Mouse (Mus musculus) forebrain, postnatal 0 days (tissue): ENCODE results near the gene Ifna14. TPM values are rescaled to one million over a fixed set of nuclear protein-coding genes. Genes with fewer than 3 reads are reported as not detected.
A peak's percentile ranks its signal among the peaks of the same experiment; 100 is the strongest.
"Not testable (repeated sequence)": the region's sequence is repeated elsewhere in the genome, so short reads cannot be mapped to it uniquely, and the experiment has no call there.

ENCODE experiments used
- ATAC-seq: fragments of 200-750 bp; cut with Nextera tagmentation; 2 replicates; pipeline ENCODE4 v1.8.0; 2017; ENCODE audit warnings: mild to moderate bottlenecking, moderate library complexity
- DNase-seq: peaks from one replicate; pipeline ENCODE4 v3.0.0-alpha.2; 2015
- H3K27ac ChIP-seq: fragments of 300-500 bp; sonication (generic); 2 replicates; pipeline ENCODE4 v1.5.1; 2014; ENCODE audit warnings: low read depth, mild to moderate bottlenecking, antibody characterized with exemption, low read length, moderate library complexity, mixed read lengths
- H3K27me3 ChIP-seq: fragments of 300-500 bp; sonication (generic); 2 replicates; pipeline ENCODE4 v1.6.1; 2014; ENCODE audit warnings: mild to moderate bottlenecking, low read length, mixed read lengths; ENCODE audit not compliant: insufficient read depth
- H3K36me3 ChIP-seq: fragments of 300-500 bp; sonication (generic); 2 replicates; pipeline ENCODE4 v1.6.1; 2014; ENCODE audit warnings: mild to moderate bottlenecking, moderate library complexity; ENCODE audit not compliant: insufficient read depth
- H3K4me1 ChIP-seq: fragments of 300-500 bp; sonication (generic); 2 replicates; pipeline ENCODE4 v1.6.1; 2014; ENCODE audit warnings: antibody characterized with exemption; ENCODE audit not compliant: insufficient read depth
- H3K4me2 ChIP-seq: fragments of 300-500 bp; sonication (generic); 2 replicates; pipeline ENCODE4 v1.6.1; 2014; ENCODE audit warnings: low read depth, mild to moderate bottlenecking, moderate library complexity
- H3K4me3 ChIP-seq: fragments of 300-500 bp; sonication (generic); 2 replicates; pipeline ENCODE4 v1.5.1; 2014; ENCODE audit warnings: low read depth, low read length, mixed read lengths
- H3K9ac ChIP-seq: fragments of 300-500 bp; sonication (generic); 2 replicates; pipeline ENCODE4 v1.6.1; 2014; ENCODE audit warnings: mild to moderate bottlenecking
- H3K9me3 ChIP-seq: fragments of 300-500 bp; sonication (generic); 2 replicates; pipeline ENCODE4 v1.6.1; 2016; ENCODE audit warnings: low read length
- CTCF ChIP-seq: sonication (generic); IDR thresholded peaks from 2 replicates; pipeline ENCODE4 v1.5.1; 2016; ENCODE audit warnings: antibody characterized with exemption, control low read depth, low read depth
- WGBS: fragments of 180-500 bp; shearing (Covaris S2); extraction: QIAGEN DNeasy Blood & Tissue Kit; methylation state at CpG from one replicate; pipeline ENCODE4 v1.1.7; 2014; 5-methylcytosine and 5-hydroxymethylcytosine counted together
- polyA plus RNA-seq: library from polyadenylated mRNA; unstranded; fragments of >200 nt; fragmentation: Nextera tagmentation; extraction: Ambion mirVana; gene quantifications from 2 replicates; pipeline ENCODE4 v1.2.1, GENCODE M21; 2015
- total RNA-seq: library from RNA; depleted of rRNA; stranded (reverse); fragments of >200 nt; gene quantifications from 2 replicates; pipeline ENCODE4 v1.2.3, GENCODE M21; 2014; rRNA removed

The Ifna14 gene
- total RNA-seq, result not detected in 2 replicates
- polyA plus RNA-seq, result not detected in 2 replicates

DNA sequence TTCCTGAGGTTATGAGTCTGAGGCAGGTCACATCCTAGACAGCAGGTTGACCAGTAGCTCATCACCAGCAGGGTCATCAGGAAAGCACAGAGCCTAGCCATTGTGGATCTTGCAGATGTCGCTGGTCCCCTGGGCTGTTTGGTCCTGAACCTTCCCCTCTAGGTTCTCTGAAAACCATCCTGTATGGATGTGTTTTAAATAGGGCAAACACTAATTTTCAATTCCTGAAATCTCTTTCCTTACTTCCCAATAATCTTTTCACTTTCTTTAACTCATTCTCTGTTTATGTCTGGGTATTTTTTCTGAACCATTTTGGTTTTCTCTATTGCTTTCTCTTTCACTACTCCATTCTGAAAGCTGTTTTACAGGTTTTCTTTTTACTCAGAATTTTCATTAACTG, at the start of gene Ifna14:
TSS of gene Ifna14 (minus strand) at position 101 of the 400 bp plus-strand sequence.
- WGBS, result 90% methylated on average over 1 of the region's 1 CpGs
- H3K9me3 ChIP-seq, result no peaks in the 10 kb centered on the region
- H3K36me3 ChIP-seq, result no peaks in the 10 kb centered on the region
- DNase-seq, result no peak
- H3K4me3 ChIP-seq, result no peak within 1 kb of the TSS
- no peak for TF ChIP-seq CTCF
- H3K27me3 ChIP-seq, result no peaks in the 10 kb centered on the region
- H3K4me2 ChIP-seq, result no peak within 1 kb of the TSS
- ATAC-seq, result no peak
- H3K9ac ChIP-seq, result no peak within 1 kb of the TSS
- no peak within 1 kb of the TSS for H3K27ac ChIP-seq
- no peaks in the 10 kb centered on the region for H3K4me1 ChIP-seq

- H3K4me3 ChIP-seq, result no peak within 1 kb of the TSS
- TF ChIP-seq CTCF, result no peak
Observed at GRCm38 (mm10) chr4:88603276-88603675, 31.7 kb upstream of the Ifna14 start, which contains the start of gene Ifna12. TSS of gene Ifna12 (minus strand) at chr4:88603376.

GRCm38 (mm10) chr4:88592285-88592684, 20.7 kb upstream of the Ifna14 start, which contains the start of gene Ifna9:
TSS of gene Ifna9 (minus strand) at chr4:88592385.
- no peak for ATAC-seq
- H3K4me1 ChIP-seq, result no peaks in the 10 kb centered on the region
- H3K27ac ChIP-seq, result no peak within 1 kb of the TSS
- no peak for TF ChIP-seq CTCF
- no peaks in the 10 kb centered on the region for H3K9me3 ChIP-seq
- DNase-seq, result no peak
- H3K36me3 ChIP-seq, result no peaks in the 10 kb centered on the region
- no peaks in the 10 kb centered on the region for H3K27me3 ChIP-seq
- 95% methylated on average over 1 of the region's 1 CpGs for WGBS
- H3K4me3 ChIP-seq, result no peak within 1 kb of the TSS
- H3K4me2 ChIP-seq, result no peak within 1 kb of the TSS
- no peak within 1 kb of the TSS for H3K9ac ChIP-seq

More at GRCm38 (mm10) chr4:88603276-88603675, 31.7 kb upstream of the Ifna14 start, which contains the start of gene Ifna12:
- H3K9me3 ChIP-seq, result no peaks in the 10 kb centered on the region
- H3K27me3 ChIP-seq, result no peaks in the 10 kb centered on the region
- no peak within 1 kb of the TSS for H3K4me2 ChIP-seq
- ATAC-seq (no peak), DNase-seq (no peak)
- H3K9ac ChIP-seq, result no peak within 1 kb of the TSS
- H3K36me3 ChIP-seq, result no peaks in the 10 kb centered on the region
- H3K27ac ChIP-seq, result no peak within 1 kb of the TSS
- no peaks in the 10 kb centered on the region for H3K4me1 ChIP-seq

- no peaks in the 10 kb centered on the region for H3K27me3 ChIP-seq
- WGBS, result 100% methylated on average over 1 of the region's 1 CpGs
- no peak overlapping the region for H3K27ac ChIP-seq
- no peaks in the 10 kb centered on the region for H3K4me1 ChIP-seq
- ATAC-seq (no peak), DNase-seq (no peak)
- H3K9me3 ChIP-seq, result no peaks in the 10 kb centered on the region
- H3K4me2 ChIP-seq, result no peak overlapping the region
- no peak for TF ChIP-seq CTCF
- H3K36me3 ChIP-seq, result no peaks in the 10 kb centered on the region
- H3K9ac ChIP-seq, result no peak overlapping the region
- H3K4me3 ChIP-seq, result no peak overlapping the region
Observed at GRCm38 (mm10) chr4:88561791-88562190, 9.8 kb downstream of the Ifna14 start.

GRCm38 (mm10) chr4:88558145-88558544, 13.5 kb downstream of the Ifna14 start, which contains the start of gene Ifna15:
TSS of gene Ifna15 (minus strand) at chr4:88558245.
- not testable (repeated sequence) for H3K27ac ChIP-seq, H3K4me2 ChIP-seq, H3K27me3 ChIP-seq, H3K9ac ChIP-seq, ATAC-seq, DNase-seq, H3K4me3 ChIP-seq, H3K9me3 ChIP-seq, H3K36me3 ChIP-seq, H3K4me1 ChIP-seq

GRCm38 (mm10) chr4:88550161-88550945, 21.2 kb downstream of the Ifna14 start:
- H3K4me2 ChIP-seq, result peak overlapping the region; percentile 40
- no peak overlapping the region for H3K9ac ChIP-seq
- no peaks in the 10 kb centered on the region for H3K27me3 ChIP-seq
- ATAC-seq (peak; percentile 70), DNase-seq (peak; percentile 59)
- H3K36me3 ChIP-seq, result no peaks in the 10 kb centered on the region
- WGBS, result 33% methylated on average over 22 of the region's 22 CpGs
- no peaks in the 10 kb centered on the region for H3K4me1 ChIP-seq
- no peak overlapping the region for H3K27ac ChIP-seq
- peak overlapping the region; percentile 8 for H3K4me3 ChIP-seq
- peak; percentile 69 for TF ChIP-seq CTCF
- no peaks in the 10 kb centered on the region for H3K9me3 ChIP-seq

DNA sequence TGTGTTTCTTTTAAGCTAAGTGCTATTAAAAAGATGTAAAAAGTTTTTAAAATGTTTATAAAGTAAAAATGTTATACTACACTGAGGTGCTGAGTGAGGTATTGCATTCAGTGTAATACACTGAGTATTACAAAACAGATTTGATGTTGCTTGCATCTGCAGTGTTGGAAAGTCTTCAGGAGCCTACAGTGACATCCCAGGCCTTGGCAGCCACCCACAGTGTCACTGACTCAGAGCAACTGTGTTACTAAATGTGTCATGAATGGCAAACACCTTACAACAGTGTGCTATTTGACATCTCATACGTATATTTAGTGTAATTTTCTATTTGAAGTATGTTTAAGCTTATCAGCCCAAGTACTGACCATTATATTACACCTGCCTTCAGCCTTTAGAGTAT, 23.6 kb downstream of the Ifna14 start:
- no peaks in the 10 kb centered on the region for H3K36me3 ChIP-seq
- 79% methylated on average over 1 of the region's 1 CpGs for WGBS
- no peak overlapping the region for H3K27ac ChIP-seq
- no peak overlapping the region for H3K4me2 ChIP-seq
- no peak for TF ChIP-seq CTCF
- H3K4me1 ChIP-seq, result no peaks in the 10 kb centered on the region
- DNase-seq, result no peak
- H3K4me3 ChIP-seq, result no peak overlapping the region
- H3K27me3 ChIP-seq, result no peaks in the 10 kb centered on the region
- H3K9me3 ChIP-seq, result no peaks in the 10 kb centered on the region
- H3K9ac ChIP-seq, result no peak overlapping the region
- no peak for ATAC-seq
